Mouse (Mus musculus) megakaryocyte, adult 5-6 weeks (primary cell): Measurements from ENCODE around the gene Rad18. TPM values are rescaled to one million over a fixed set of nuclear protein-coding genes. Genes with fewer than 3 reads are reported as not detected.

Source experiments
- ATAC-seq: 2 replicates; pipeline ENCODE4 v1.8.0; 2016; ENCODE audit warnings: mild to moderate bottlenecking, inconsistent platforms; ENCODE audit not compliant: poor library complexity, severe bottlenecking
- total RNA-seq, 2 experiments: library from RNA; stranded (forward) in 1 of 2; stranded (reverse) in 1 of 2; fragments of 153-499, 151-499 nt in 1 of 2; fragments of 221-1000, 200-1000 nt in 1 of 2; gene quantifications; 2 replicates each; pipeline versions ENCODE4 v1.2.3 to v1.2.4; 2015 to 2017

The Rad18 gene
- total RNA-seq, 2 experiments from 2014 or later, result 20.7 to 24.8 TPM

GRCm38 (mm10) chr6:112686485-112686884 is 10.0 kb downstream of the Rad18 start:
- ATAC-seq, result peak; percentile 66

DNA sequence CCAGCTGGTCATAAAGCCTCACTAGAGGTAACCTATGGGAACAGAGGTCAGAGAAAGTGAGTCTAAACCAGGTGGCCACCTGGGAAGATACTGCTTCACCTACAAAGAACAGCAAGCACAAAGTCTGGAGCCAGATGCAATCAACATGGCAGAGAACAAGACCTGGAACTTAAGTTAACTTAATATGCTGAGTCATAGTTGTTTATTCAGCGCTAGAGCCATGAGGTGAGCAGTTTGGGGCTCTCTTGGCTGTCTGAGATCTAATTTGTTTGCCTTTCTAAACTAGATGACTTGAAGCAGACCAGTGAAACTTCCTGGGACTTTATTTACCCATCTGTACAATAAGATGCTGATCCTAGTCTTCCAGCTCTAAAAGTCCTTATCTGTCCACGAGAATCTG is 12.4 kb downstream of the Rad18 start:
- ATAC-seq, result no peak

GRCm38 (mm10) chr6:112632071-112632470 is 64.4 kb downstream of the Rad18 start:
- ATAC-seq, result no peak

DNA sequence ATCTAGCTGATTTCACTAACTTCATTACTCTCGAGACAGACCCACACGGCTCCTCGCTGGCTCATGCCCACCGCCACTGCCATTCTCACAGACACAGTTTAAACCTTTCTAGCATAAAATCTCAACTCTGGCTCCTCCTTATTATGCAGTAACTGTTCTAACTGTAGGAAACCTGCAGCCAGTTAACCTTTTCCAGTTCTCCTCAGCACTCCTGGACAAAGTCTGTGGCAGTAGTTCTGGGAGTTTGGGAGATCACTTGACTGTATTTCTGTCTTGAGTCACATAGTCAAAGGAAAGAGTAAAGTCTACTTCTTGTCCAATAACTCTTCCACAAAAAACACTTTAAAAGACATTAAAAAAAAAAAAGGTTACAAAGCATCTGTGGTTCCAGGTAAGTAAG is 66.2 kb downstream of the Rad18 start:
- no peak for ATAC-seq

DNA sequence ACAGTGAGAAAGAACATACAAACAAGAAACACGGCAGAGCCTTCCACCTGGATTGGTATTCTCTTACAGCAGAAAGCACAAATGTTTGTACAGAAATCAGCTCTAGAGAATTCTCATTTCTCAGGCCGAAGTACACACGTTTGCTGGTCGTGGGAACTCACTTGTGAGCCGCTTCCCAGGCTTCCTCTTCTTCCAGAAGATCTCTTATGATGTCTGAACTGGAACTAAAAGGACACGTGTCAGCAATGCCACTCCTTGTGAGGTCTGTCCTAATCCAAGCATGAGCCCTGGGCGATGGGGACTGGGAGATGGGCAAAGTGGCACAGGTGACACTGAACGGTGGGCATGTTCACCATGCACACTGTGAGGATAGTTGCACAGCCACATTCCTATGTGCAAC is 68.2 kb downstream of the Rad18 start:
- ATAC-seq, result no peak

GRCm38 (mm10) chr6:112622321-112622720 is 74.2 kb downstream of the Rad18 start:
- no peak for ATAC-seq

- ATAC-seq, result no peak
Measured at GRCm38 (mm10) chr6:112620027-112620426, 76.5 kb downstream of the Rad18 start.

DNA sequence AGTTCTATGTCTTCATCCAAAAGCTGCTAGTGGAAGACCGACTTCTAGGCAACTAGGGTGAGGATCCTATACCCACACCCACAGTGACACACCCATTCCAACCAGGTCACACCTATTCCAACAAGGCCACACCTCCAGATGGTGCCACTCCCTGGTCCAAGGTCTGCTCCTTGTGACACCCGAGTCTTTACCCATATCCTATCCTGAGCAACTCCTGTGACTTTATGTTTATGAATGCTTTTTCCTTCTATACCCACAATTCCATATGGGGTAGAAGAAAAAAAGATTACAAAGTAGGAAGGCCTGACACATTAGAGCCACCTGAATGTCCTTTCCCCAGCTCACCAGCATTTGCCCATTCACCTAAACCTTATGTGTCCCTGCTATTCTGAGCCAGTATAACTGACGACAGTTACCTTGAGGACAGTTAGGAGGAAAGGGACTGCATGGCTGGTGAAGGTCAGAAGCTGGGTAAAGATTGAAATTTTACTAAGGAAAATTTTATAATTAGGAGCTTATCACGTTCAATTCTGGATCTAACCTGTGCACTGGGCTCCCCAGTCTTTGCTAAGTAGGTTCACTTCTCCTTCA is 78.7 kb downstream of the Rad18 start:
- ATAC-seq, result no peak

DNA sequence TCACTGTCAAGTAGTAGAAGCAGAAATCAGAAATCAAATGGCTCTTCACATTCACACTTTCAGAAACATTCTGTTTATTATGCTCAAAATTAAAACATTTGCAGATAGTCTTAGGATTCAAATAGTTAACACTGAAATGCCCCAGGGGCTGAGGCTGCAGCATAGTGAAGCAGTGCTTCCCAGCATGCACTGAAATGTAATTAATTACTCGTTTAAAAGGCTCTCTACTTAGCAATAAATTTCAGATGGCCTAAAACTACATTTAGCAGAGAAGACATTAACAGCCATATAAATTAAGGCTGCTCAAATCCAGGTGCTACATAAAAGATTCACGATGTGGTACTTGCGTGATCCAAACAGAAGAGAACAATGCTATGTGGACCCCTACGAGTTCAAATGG is 87.5 kb downstream of the Rad18 start:
- no peak for ATAC-seq

DNA sequence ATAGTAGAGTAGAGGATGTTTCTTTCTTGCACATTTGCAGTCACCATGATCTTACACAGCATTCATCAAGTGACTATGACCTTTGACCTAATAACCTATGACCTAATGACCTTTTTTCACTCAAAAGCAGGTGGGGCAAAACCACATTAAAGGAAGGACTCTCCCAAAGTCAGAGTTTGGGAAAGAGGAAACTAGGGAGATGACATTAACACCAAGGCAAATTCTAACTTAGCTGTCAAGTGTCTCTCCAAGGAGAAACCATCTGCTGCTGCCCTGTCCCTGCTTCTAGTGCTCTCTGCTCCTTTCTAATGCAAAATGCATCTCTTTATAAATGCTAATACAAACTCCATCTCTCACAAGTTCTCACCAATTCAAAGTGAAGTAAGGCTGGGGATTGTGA is 92.6 kb downstream of the Rad18 start:
- no peak for ATAC-seq

- ATAC-seq, result no peak
Measured at GRCm38 (mm10) chr6:112594971-112595370, 101.5 kb downstream of the Rad18 start.

DNA sequence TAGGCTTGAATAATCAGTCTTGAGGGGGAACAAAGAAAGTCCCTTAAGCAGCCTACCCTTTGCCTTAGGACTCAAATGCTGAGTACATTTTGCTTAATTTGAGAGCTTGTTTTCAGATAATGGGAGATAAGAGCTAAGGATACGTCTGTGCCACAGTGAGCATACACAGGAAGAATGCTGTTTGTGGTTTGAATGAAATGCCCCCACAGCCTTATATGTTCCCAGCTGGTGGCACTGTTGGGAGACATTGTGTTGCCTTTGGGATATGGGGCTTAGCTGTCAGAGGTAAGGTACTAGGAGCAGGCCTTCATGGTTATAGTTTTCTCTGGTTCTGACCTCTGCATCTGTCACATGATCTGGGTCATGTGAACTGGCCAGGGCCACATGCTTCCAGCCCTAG is 108.6 kb downstream of the Rad18 start:
- ATAC-seq, result no peak

DNA sequence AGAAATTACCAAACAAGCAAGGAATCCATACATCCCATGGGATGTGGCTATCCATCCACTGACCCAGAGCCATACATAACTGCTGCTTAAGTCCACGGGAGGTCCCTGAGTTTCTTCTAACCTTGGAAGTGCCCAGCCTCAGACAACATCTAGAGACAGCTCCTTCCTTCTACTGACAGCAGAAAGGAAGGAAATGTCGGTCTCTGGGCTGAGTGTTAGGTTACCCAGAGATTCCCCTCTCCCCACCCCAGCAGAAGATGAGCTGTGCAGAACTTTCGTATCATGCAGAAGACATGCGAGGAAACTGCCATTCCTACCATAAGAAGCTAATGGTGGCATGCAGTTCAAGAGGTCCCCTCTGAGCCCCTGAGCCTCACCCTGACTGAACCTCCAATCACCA is 109.5 kb downstream of the Rad18 start:
- ATAC-seq, result no peak

DNA sequence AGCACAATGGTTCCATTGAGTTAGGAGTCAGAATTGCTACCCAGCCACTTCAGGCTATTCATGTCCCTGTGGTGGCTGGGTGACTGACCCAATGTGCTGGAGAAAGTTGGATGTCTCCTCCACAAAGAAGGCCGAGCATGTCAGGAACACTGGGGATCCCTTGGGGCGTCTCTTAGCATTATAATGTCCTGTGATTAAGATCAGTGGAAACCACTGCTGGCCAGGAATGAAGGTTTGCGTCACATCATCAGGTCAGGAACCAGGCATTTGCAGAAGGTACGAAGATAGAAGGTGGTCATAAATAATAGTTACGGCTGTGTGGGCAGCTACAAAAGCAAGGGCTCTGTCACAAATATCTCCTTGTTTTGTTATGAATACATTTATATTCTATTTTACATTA is 111.5 kb downstream of the Rad18 start:
- no peak for ATAC-seq

GRCm38 (mm10) chr6:112582022-112582421 is 114.5 kb downstream of the Rad18 start:
- ATAC-seq, result no peak

GRCm38 (mm10) chr6:112577198-112577597 is 119.3 kb downstream of the Rad18 start:
- peak; percentile 73 for ATAC-seq

- peak; percentile 43 for ATAC-seq
Measured at GRCm38 (mm10) chr6:112574558-112574957, 121.9 kb downstream of the Rad18 start.

DNA sequence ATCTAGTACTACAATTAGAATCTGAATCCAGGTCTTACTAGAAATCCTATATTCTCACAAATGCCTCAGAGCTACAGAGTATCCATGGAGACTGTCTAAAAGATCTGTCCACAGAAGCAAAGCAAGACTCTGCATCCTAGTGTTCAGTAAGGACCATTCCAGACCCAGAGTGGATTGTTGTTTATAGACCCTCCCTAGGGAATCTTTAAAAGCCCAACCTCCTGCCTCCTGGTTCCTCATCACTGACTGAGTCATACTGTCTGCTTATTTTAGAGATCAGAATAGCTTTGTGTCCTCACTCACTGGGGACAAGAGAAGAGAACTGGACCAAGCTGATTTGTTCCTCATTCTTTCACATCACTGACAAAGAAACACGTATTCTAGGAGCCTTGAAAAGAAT is 126.1 kb downstream of the Rad18 start:
- ATAC-seq, result no peak

Other genes starting within 250 kb of the Rad18 start
- not detected in 2 replicates for gene Cav3, start 237.2 kb downstream of the Rad18 start, total RNA-seq (2015)
- not detected in 2 replicates for gene Cav3, start 237.2 kb downstream of the Rad18 start, total RNA-seq (2017)
- gene Oxtr, start 206.7 kb downstream of the Rad18 start, total RNA-seq (2015), result not detected in 2 replicates
- gene Oxtr, start 206.7 kb downstream of the Rad18 start, total RNA-seq (2017), result 0.15 TPM in 1 of 2 replicates, not detected in the other